ENCODE assay signal across 8 mouse cellular contexts in genomic region chr1:75236117-75237050, GRCm38 (mm10). TPM values are rescaled to one million over a fixed set of nuclear protein-coding genes. Genes with fewer than 3 reads are reported as not detected.
DNase-seq lines count a peak whose midpoint lies in the region; ATAC-seq and TF ChIP-seq lines count a peak whose summit lies in the region.

Gene Dnajb2, plus strand, starts transcription at chr1:75236406.

- no peak; the same call in 1 of the 2 replicates for TF ChIP-seq POLR2A in limb, embryonic 14.5 days (IDR thresholded peaks at IDR 0.05; ENCODE audit: borderline replicate concordance, extremely low read depth, insufficient read depth, insufficient read length)
- TF ChIP-seq POLR2A in spleen, adult 2 months (IDR thresholded peaks at IDR 0.05; ENCODE audit: low read depth, low read length): peak; percentile 39

- H3K27ac ChIP-seq in embryonic facial prominence, embryonic 14.5 days (replicated peaks; ENCODE audit: low read depth, low read length): peak within 1 kb of the TSS; percentile 80
- peak within 1 kb of the TSS; percentile 59 for H3K27ac ChIP-seq in limb, embryonic 14.5 days (replicated peaks; ENCODE audit: low read depth, low read length)
- peak within 1 kb of the TSS; percentile 83 for H3K27ac ChIP-seq in midbrain, embryonic 15.5 days
- peak within 1 kb of the TSS; percentile 91 for H3K27ac ChIP-seq in spleen, adult 2 months (ENCODE audit: insufficient read depth, low read length)

- H3K4me1 ChIP-seq in embryonic facial prominence, embryonic 14.5 days (ENCODE audit: control insufficient read depth, insufficient read depth, low read length): no peaks in the 10 kb centered on the region
- no peaks in the 10 kb centered on the region; the same call in 1 of the 2 replicates for H3K4me1 ChIP-seq in limb, embryonic 14.5 days (ENCODE audit: control insufficient read depth, insufficient read depth, low read length)
- peaks cover 24% of the 10 kb centered on the region for H3K4me1 ChIP-seq in midbrain, embryonic 15.5 days
- H3K4me1 ChIP-seq in spleen, adult 2 months (ENCODE audit: control insufficient read depth, insufficient read depth, insufficient read length): peaks cover 13% of the 10 kb centered on the region

- H3K9me3 ChIP-seq in embryonic facial prominence, embryonic 14.5 days (ENCODE audit: control insufficient read depth, low read length): no peaks in the 10 kb centered on the region
- no peaks in the 10 kb centered on the region for H3K9me3 ChIP-seq in limb, embryonic 14.5 days (ENCODE audit: control insufficient read depth, low read length)
- H3K9me3 ChIP-seq in midbrain, embryonic 15.5 days: no peaks in the 10 kb centered on the region

- TF ChIP-seq CTCF in spleen, adult 2 months (IDR thresholded peaks at IDR 0.05; ENCODE audit: extremely low read depth, insufficient read depth, insufficient read length, insufficient replicate concordance): no peak

- WGBS in embryonic facial prominence, embryonic 14.5 days: under 1% methylated on average over 40 of the region's 64 CpGs
- WGBS in limb, embryonic 14.5 days: 1% methylated on average over 51 of the region's 64 CpGs
- WGBS in midbrain, embryonic 15.5 days: under 1% methylated on average over 61 of the region's 64 CpGs
- under 1% methylated on average over 63 of the region's 64 CpGs for WGBS in spleen, adult 2 months

- peaks cover 20% of the 10 kb centered on the region for H3K36me3 ChIP-seq in embryonic facial prominence, embryonic 14.5 days (ENCODE audit: control insufficient read depth, insufficient read depth, low read length)
- H3K36me3 ChIP-seq in limb, embryonic 14.5 days (ENCODE audit: control insufficient read depth, insufficient read depth, low read length): peaks cover 19% of the 10 kb centered on the region
- H3K36me3 ChIP-seq in midbrain, embryonic 15.5 days (replicated peaks): no peaks in the 10 kb centered on the region
- H3K36me3 ChIP-seq in spleen, adult 2 months (ENCODE audit: control insufficient read depth, insufficient read depth, low read length): peaks cover 7% of the 10 kb centered on the region

- H3K27me3 ChIP-seq in embryonic facial prominence, embryonic 14.5 days (replicated peaks; ENCODE audit: control insufficient read depth, insufficient read depth, low read length): no peaks in the 10 kb centered on the region
- H3K27me3 ChIP-seq in limb, embryonic 14.5 days (ENCODE audit: control insufficient read depth, insufficient read depth, low read length): no peaks in the 10 kb centered on the region
- H3K27me3 ChIP-seq in midbrain, embryonic 15.5 days (replicated peaks): no peaks in the 10 kb centered on the region
- H3K27me3 ChIP-seq in spleen, adult 2 months (ENCODE audit: control insufficient read depth, insufficient read depth, low read length): no peaks in the 10 kb centered on the region

- H3K4me3 ChIP-seq in embryonic facial prominence, embryonic 14.5 days (ENCODE audit: low read depth, low read length): peak within 1 kb of the TSS; percentile 69
- H3K4me3 ChIP-seq in limb, embryonic 14.5 days (replicated peaks; ENCODE audit: low read length): peak within 1 kb of the TSS; percentile 81
- H3K4me3 ChIP-seq in midbrain, embryonic 15.5 days: peak within 1 kb of the TSS; percentile 70
- peak within 1 kb of the TSS; percentile 76 for H3K4me3 ChIP-seq in spleen, adult 2 months (ENCODE audit: extremely low read depth, insufficient read depth, insufficient read length)

- H3K9ac ChIP-seq in embryonic facial prominence, embryonic 14.5 days (ENCODE audit: low read depth, low read length): peak within 1 kb of the TSS; percentile 81
- H3K9ac ChIP-seq in limb, embryonic 14.5 days (ENCODE audit: low read depth, low read length, severe bottlenecking): peak within 1 kb of the TSS; percentile 80
- H3K9ac ChIP-seq in midbrain, embryonic 15.5 days: peak within 1 kb of the TSS; percentile 87

- peak within 1 kb of the TSS; percentile 77 for H3K4me2 ChIP-seq in embryonic facial prominence, embryonic 14.5 days (ENCODE audit: low read depth, low read length)
- H3K4me2 ChIP-seq in limb, embryonic 14.5 days (replicated peaks; ENCODE audit: low read depth, low read length, severe bottlenecking): peak within 1 kb of the TSS; percentile 89
- H3K4me2 ChIP-seq in midbrain, embryonic 15.5 days: peak within 1 kb of the TSS; percentile 88

- peak; percentile 89 for DNase-seq in 416B (ENCODE audit: low read depth)
- DNase-seq in adrenal gland, postnatal 36 days: peak; percentile 93 to 94
- DNase-seq in embryonic facial prominence, embryonic 14.5 days (ENCODE audit: low spot score): peak; percentile 92
- DNase-seq in heart, adult 8-10 months (ENCODE audit: low spot score): peak; percentile 90
- peak; percentile 90 to 94 for DNase-seq in kidney, adult 8-10 months
- peak; percentile 85 for DNase-seq in limb, embryonic 14.5 days (ENCODE audit: low spot score)
- peak; percentile 85 to 86 for DNase-seq in spleen, adult 2 months (ENCODE audit: low read depth in 1 of 2, low spot score in 2 of 2)

- ATAC-seq in embryonic facial prominence, embryonic 14.5 days (ENCODE audit: low read depth): peak; percentile 93
- peak; percentile 90 for ATAC-seq in limb, embryonic 14.5 days (ENCODE audit: low FRiP score, low read depth)
- peak; percentile 90 for ATAC-seq in midbrain, embryonic 15.5 days (replicated peaks)

RNA-seq across cellular contexts. Expression of gene Dnajb2, which starts in this region (rescaled TPM):
- 100 to 1,000 TPM in 1 of 2 experiments, 10 to 100 TPM in 1; 67.9 to 138 TPM for total RNA-seq in adrenal gland, postnatal 36 days (2021)
- polyA plus RNA-seq in embryonic facial prominence, embryonic 14.5 days (2014; fragmentation: Nextera tagmentation; extraction: Ambion mirVana): 20.0 and 21.0 TPM in 2 replicates
- 100 to 1,000 TPM; 102 to 135 (median 117) TPM for total RNA-seq in heart, adult 8-10 months (2022)
- polyA plus RNA-seq in limb, embryonic 14.5 days (2012; rRNA removed): 41.9 and 44.9 TPM in 2 replicates
- 20.4 and 22.4 TPM in 2 replicates for polyA plus RNA-seq in limb, embryonic 14.5 days (2014; fragmentation: Nextera tagmentation; extraction: Ambion mirVana)
- polyA plus RNA-seq in midbrain, embryonic 15.5 days (2015; fragmentation: Nextera tagmentation; extraction: Ambion mirVana): 72.9 and 82.1 TPM in 2 replicates
- polyA plus RNA-seq in spleen, adult 2 months (2012; rRNA removed): 32.6 and 45.8 TPM in 2 replicates

Comparison
In these comparisons a context has a peak if more than half of its experiments do, and no peak if none do; other contexts are left out.
1. Peak in every context shown above with its lines: DNase-seq, ATAC-seq, H3K4me3 ChIP-seq and H3K27ac ChIP-seq.